Mouse (Mus musculus): ENCODE measurements around the gene Cmip. TPM values are rescaled to one million over a fixed set of nuclear protein-coding genes. Genes with fewer than 3 reads are reported as not detected.

Cmip gene
- total and polyA plus RNA-seq, 3 experiments, result 17.0 to 71.8 TPM; not detected in 1

- TF ChIP-seq MAFK (IDR thresholded peaks at IDR 0.05; ENCODE audit: borderline replicate concordance, low read depth, low read length), result no peak
- no peak for TF ChIP-seq RCOR1 (IDR thresholded peaks at IDR 0.05; ENCODE audit: low read depth, low read length)
- no peak for TF ChIP-seq GABPA (IDR thresholded peaks at IDR 0.05; ENCODE audit: low read depth, low read length)
- TF ChIP-seq SMC3 (IDR thresholded peaks at IDR 0.05; ENCODE audit: low read depth, low read length), result no peak
- TF ChIP-seq USF1 (IDR thresholded peaks at IDR 0.05; ENCODE audit: low read depth, low read length), result no peak
- no peak for TF ChIP-seq CTCF (IDR thresholded peaks at IDR 0.05 in 2 of 3, conservative IDR thresholded peaks at IDR 0.05 in 1 of 3; ENCODE audit: control insufficient read depth in 1 of 3, insufficient read depth in 1 of 3, low read depth in 2 of 3, low read length in 3 of 3, poor library complexity in 1 of 3, severe bottlenecking in 1 of 3)
- TF ChIP-seq MYC (IDR thresholded peaks at IDR 0.05; ENCODE audit: low read depth, low read length), result no peak
- TF ChIP-seq MXI1 (IDR thresholded peaks at IDR 0.05; ENCODE audit: low read depth, low read length), result no peak
- no peak for TF ChIP-seq MEF2A (IDR thresholded peaks at IDR 0.05; ENCODE audit: extremely low read depth, insufficient replicate concordance, low read depth, low read length, poor library complexity, severe bottlenecking)
- TF ChIP-seq ZMIZ1 (IDR thresholded peaks at IDR 0.05; ENCODE audit: low read depth, low read length), result no peak
- TF ChIP-seq E2F4 (IDR thresholded peaks at IDR 0.05; ENCODE audit: borderline replicate concordance, low read depth, low read length), result no peak
- no peak for TF ChIP-seq JUND (IDR thresholded peaks at IDR 0.05; ENCODE audit: low read depth, low read length)
- Histone ChIP-seq H3K9me3 (replicated peaks; ENCODE audit: insufficient read depth, low read length) (no peaks in the 10 kb centered on the region), H3K27me3 (ENCODE audit: control insufficient read depth in 1 of 2, insufficient read depth in 2 of 2, low read length in 2 of 2) (no peaks in the 10 kb centered on the region), H3K27ac (ENCODE audit: control insufficient read depth, low read depth, low read length) (no peak overlapping the region), H3K79me2 (ENCODE audit: control insufficient read depth, insufficient read depth, low read length, poor library complexity) (peaks cover 6% of the 10 kb centered on the region; the same call in 1 of the 2 replicates), H3K4me3 (ENCODE audit: control insufficient read depth in 1 of 2, insufficient read depth in 1 of 2, low read depth in 2 of 2, low read length in 2 of 2) (no peak overlapping the region), H3K4me1 (ENCODE audit: control insufficient read depth in 1 of 2, insufficient read depth in 2 of 2, low read length in 2 of 2) (no peaks in the 10 kb centered on the region), H3K36me3 (ENCODE audit: control insufficient read depth in 1 of 2, insufficient read depth in 2 of 2, low read length in 2 of 2) (peaks cover 0 to 1% of the 10 kb centered on the region in 2 experiments; a peak in 1 of 4 replicates), H3K9ac (ENCODE audit: control insufficient read depth, low read depth, low read length, poor library complexity, severe bottlenecking) (no peak overlapping the region)
- DNase-seq (ENCODE audit: low read depth, low spot score), result no peak
Measured at GRCm38 (mm10) chr8:117408634-117409033, 151.8 kb downstream of the Cmip start.

- Histone ChIP-seq H3K9me3 (replicated peaks; ENCODE audit: insufficient read depth, low read length) (no peaks in the 10 kb centered on the region), H3K27ac (ENCODE audit: control insufficient read depth, low read depth, low read length) (no peak overlapping the region), H3K27me3 (ENCODE audit: control insufficient read depth in 1 of 2, insufficient read depth in 2 of 2, low read length in 2 of 2) (no peaks in the 10 kb centered on the region), H3K79me2 (ENCODE audit: control insufficient read depth, insufficient read depth, low read length, poor library complexity) (peaks cover 6% of the 10 kb centered on the region; the same call in 1 of the 2 replicates), H3K9ac (ENCODE audit: control insufficient read depth, low read depth, low read length, poor library complexity, severe bottlenecking) (no peak overlapping the region), H3K36me3 (ENCODE audit: control insufficient read depth in 1 of 2, insufficient read depth in 2 of 2, low read length in 2 of 2) (peaks cover 0 to 1% of the 10 kb centered on the region in 2 experiments; a peak in 1 of 4 replicates), H3K4me1 (ENCODE audit: control insufficient read depth in 1 of 2, insufficient read depth in 2 of 2, low read length in 2 of 2) (no peaks in the 10 kb centered on the region), H3K4me3 (ENCODE audit: control insufficient read depth in 1 of 2, insufficient read depth in 1 of 2, low read depth in 2 of 2, low read length in 2 of 2) (no peak overlapping the region)
- TF ChIP-seq SIN3A (IDR thresholded peaks at IDR 0.05; ENCODE audit: low read length) (no peak), RCOR1 (IDR thresholded peaks at IDR 0.05; ENCODE audit: low read depth, low read length) (no peak), SMC3 (IDR thresholded peaks at IDR 0.05; ENCODE audit: low read depth, low read length) (no peak), MYC (IDR thresholded peaks at IDR 0.05; ENCODE audit: low read depth, low read length) (no peak), CHD2 (IDR thresholded peaks at IDR 0.05; ENCODE audit: low read length) (no peak), ETS1 (IDR thresholded peaks at IDR 0.05; ENCODE audit: low read depth, low read length) (no peak), NRF1 (IDR thresholded peaks at IDR 0.05; ENCODE audit: insufficient read depth, low read depth, low read length, poor library complexity, severe bottlenecking) (no peak), MEF2A (IDR thresholded peaks at IDR 0.05; ENCODE audit: extremely low read depth, insufficient replicate concordance, low read depth, low read length, poor library complexity, severe bottlenecking) (no peak), HCFC1 (IDR thresholded peaks at IDR 0.05; ENCODE audit: low read depth, low read length) (no peak), TBP (IDR thresholded peaks at IDR 0.05; ENCODE audit: low read depth, low read length) (no peak), ZNF384 (IDR thresholded peaks at IDR 0.05; ENCODE audit: low read depth, low read length) (no peak), RAD21 (IDR thresholded peaks at IDR 0.05; ENCODE audit: low read depth, low read length) (no peak), ZMIZ1 (IDR thresholded peaks at IDR 0.05; ENCODE audit: low read depth, low read length) (no peak), EP300 (IDR thresholded peaks at IDR 0.05; ENCODE audit: low read depth in 1 of 2, low read length in 2 of 2) (no peak), KAT2A (conservative IDR thresholded peaks at IDR 0.05; ENCODE audit: low read depth, low read length) (no peak), POLR2AphosphoS2 (IDR thresholded peaks at IDR 0.05; ENCODE audit: low read length) (no peak), TCF12 (IDR thresholded peaks at IDR 0.05; ENCODE audit: low read depth, low read length) (no peak), BHLHE40 (IDR thresholded peaks at IDR 0.05; ENCODE audit: borderline replicate concordance, low read depth, low read length) (no peak), GATA1 (IDR thresholded peaks at IDR 0.05; ENCODE audit: low read depth, low read length) (no peak)
- no peak for DNase-seq (ENCODE audit: low read depth, low spot score)
Measured at GRCm38 (mm10) chr8:117409056-117409455, 152.2 kb downstream of the Cmip start.

Measured in MEL (cell line).